Mouse (Mus musculus) heart, postnatal 0 days (tissue): ENCODE data around the gene Fam72a.

Source experiments
- CTCF ChIP-seq: IDR thresholded peaks from 2 replicates; pipeline ENCODE4 v1.5.1; 2016; ENCODE audit warnings: antibody characterized with exemption, control low read depth, low read depth
- EP300 ChIP-seq: IDR thresholded peaks from 2 replicates; pipeline ENCODE4 v1.6.1; 2016; ENCODE audit warnings: antibody characterized with exemption, low read depth

DNA sequence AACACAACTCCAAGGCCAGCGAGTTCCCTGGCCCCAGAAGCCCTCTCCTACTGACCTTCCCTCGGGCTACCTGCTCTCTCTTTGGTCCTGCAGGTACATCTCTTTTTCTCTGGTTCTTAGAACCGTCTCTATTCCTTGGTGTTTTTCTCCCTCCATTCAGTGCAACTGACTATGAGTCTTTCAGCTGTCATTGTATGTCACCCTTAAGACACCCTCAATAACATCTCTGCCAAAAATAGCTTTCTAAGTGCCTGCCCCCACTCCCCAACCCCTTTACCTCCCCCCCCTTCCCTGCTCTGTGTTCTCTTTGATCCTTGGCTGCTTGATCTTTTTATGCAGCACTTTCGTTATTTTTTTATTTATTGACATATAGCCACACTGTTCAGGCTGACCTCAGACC is 52.7 kb downstream of the Fam72a start:
- no peak for TF ChIP-seq CTCF
- no peak for TF ChIP-seq EP300
